Comparison of ENCODE assay signal across 8 mouse cellular contexts in the genomic region with DNA sequence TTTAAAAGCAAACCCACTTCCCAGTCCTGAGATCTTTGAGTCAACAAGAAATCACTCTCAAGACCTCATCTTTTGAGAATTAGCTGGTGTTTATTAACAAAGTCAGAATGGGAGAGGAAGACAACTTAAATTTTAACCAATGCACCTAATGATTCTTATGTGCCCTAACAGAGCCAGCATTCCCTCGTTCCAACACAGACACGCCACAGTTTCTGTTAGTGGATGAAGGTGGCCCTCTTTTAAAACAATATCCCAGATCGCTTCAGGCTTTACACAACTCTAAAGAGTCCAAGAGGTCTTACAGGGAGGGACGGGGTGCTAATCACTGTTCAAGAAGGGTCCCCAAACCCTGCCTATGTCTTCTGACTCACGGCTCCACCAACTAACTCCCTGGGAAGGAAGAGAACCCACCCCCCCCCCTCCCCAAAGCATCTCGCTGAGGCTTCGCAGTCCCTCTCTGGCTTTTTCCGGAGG. TPM values are rescaled to one million over a fixed set of nuclear protein-coding genes. Genes with fewer than 3 reads are reported as not detected.
A peak's percentile ranks its signal among the peaks of the same experiment; 100 is the strongest.
DNase-seq lines count a peak whose midpoint lies in the region; ATAC-seq and TF ChIP-seq lines count a peak whose summit lies in the region.

No protein-coding gene starts in this region.

- 0 out of 2 replicates have a peak, but pooled peaks cover 3% of the 10 kb centered on the region for H3K4me1 ChIP-seq in lung, postnatal 0 days (ENCODE audit: insufficient read depth, low read depth, low read length)
- no peaks in the 10 kb centered on the region for H3K4me1 ChIP-seq in forebrain, embryonic 14.5 days (ENCODE audit: control insufficient read depth, insufficient read depth, low read length)
- H3K4me1 ChIP-seq in neural tube, embryonic 15.5 days, result peaks cover 10% of the 10 kb centered on the region

- peak overlapping the region; percentile 64 for H3K4me2 ChIP-seq in lung, postnatal 0 days (replicated peaks; ENCODE audit: low read depth, low read length)
- H3K4me2 ChIP-seq in forebrain, embryonic 14.5 days (ENCODE audit: low read length), result peak overlapping the region; percentile 57
- peak overlapping the region; percentile 72 for H3K4me2 ChIP-seq in neural tube, embryonic 15.5 days

- H3K9me3 ChIP-seq in lung, postnatal 0 days (ENCODE audit: low read length), result no peaks in the 10 kb centered on the region
- no peaks in the 10 kb centered on the region for H3K9me3 ChIP-seq in forebrain, embryonic 14.5 days (replicated peaks; ENCODE audit: control insufficient read depth, low read length)
- no peaks in the 10 kb centered on the region for H3K9me3 ChIP-seq in neural tube, embryonic 15.5 days (replicated peaks)

- H3K36me3 ChIP-seq in lung, postnatal 0 days (ENCODE audit: insufficient read depth, low read length), result no peaks in the 10 kb centered on the region
- no peaks in the 10 kb centered on the region for H3K36me3 ChIP-seq in forebrain, embryonic 14.5 days (ENCODE audit: control insufficient read depth, insufficient read depth, low read length)
- H3K36me3 ChIP-seq in neural tube, embryonic 15.5 days, result no peaks in the 10 kb centered on the region

- ATAC-seq in lung, postnatal 0 days, result no peak
- ATAC-seq in forebrain, embryonic 14.5 days, result no peak
- ATAC-seq in neural tube, embryonic 15.5 days (ENCODE audit: low FRiP score), result no peak; the same call in 1 of the 2 replicates
- no peak for ATAC-seq in inflammation-experienced regulatory T-cells, adult 6 months

- no peak for TF ChIP-seq CTCF in lung, postnatal 0 days (IDR thresholded peaks at IDR 0.05)

- peak; percentile 26 for DNase-seq in lung, postnatal 0 days (ENCODE audit: low spot score)
- no peak for DNase-seq in lung, postnatal 25 days (ENCODE audit: low spot score)
- no peak for DNase-seq in forebrain, embryonic 14.5 days (ENCODE audit: low spot score)
- peak; percentile 41 for DNase-seq in kidney, postnatal 14 days
- DNase-seq in spleen, adult 12 weeks (ENCODE audit: low spot score), result no peak
- no peak for DNase-seq in frontal cortex, postnatal 36 days (ENCODE audit: low spot score in 2 of 2)

- no peaks in the 10 kb centered on the region for H3K27me3 ChIP-seq in lung, postnatal 0 days (replicated peaks; ENCODE audit: insufficient read depth, low read length)
- H3K27me3 ChIP-seq in forebrain, embryonic 14.5 days (replicated peaks; ENCODE audit: control insufficient read depth, insufficient read depth, low read length), result no peaks in the 10 kb centered on the region
- no peaks in the 10 kb centered on the region for H3K27me3 ChIP-seq in neural tube, embryonic 15.5 days (replicated peaks)

- peak overlapping the region; percentile 92 for H3K4me3 ChIP-seq in lung, postnatal 0 days (ENCODE audit: low read depth, low read length)
- H3K4me3 ChIP-seq in forebrain, embryonic 14.5 days (ENCODE audit: low read depth, low read length), result peak overlapping the region; percentile 70
- H3K4me3 ChIP-seq in neural tube, embryonic 15.5 days (replicated peaks), result peak overlapping the region; percentile 89

- peak overlapping the region; percentile 72 for H3K9ac ChIP-seq in lung, postnatal 0 days (replicated peaks; ENCODE audit: low read depth)
- H3K9ac ChIP-seq in forebrain, embryonic 14.5 days (ENCODE audit: low read length), result peak overlapping the region; percentile 92
- H3K9ac ChIP-seq in neural tube, embryonic 15.5 days (replicated peaks), result peak overlapping the region; percentile 91

- WGBS in lung, postnatal 0 days, result under 1% methylated on average over 7 of the region's 8 CpGs
- under 1% methylated on average over 6 of the region's 8 CpGs for WGBS in forebrain, embryonic 14.5 days
- WGBS in neural tube, embryonic 15.5 days, result 0% methylated on average over 8 of the region's 8 CpGs

- TF ChIP-seq EP300 in lung, postnatal 0 days (IDR thresholded peaks at IDR 0.05), result no peak

- peak overlapping the region; percentile 94 for H3K27ac ChIP-seq in lung, postnatal 0 days (ENCODE audit: low read length)
- H3K27ac ChIP-seq in forebrain, embryonic 14.5 days (ENCODE audit: low read depth, low read length), result peak overlapping the region; percentile 95
- peak overlapping the region; percentile 98 for H3K27ac ChIP-seq in neural tube, embryonic 15.5 days (replicated peaks)

RNA-seq across cellular contexts. Expression of a gene that starts 0.9 kb away (rescaled TPM):
- polyA plus RNA-seq in lung, postnatal 0 days (2015; fragmentation: Nextera tagmentation; extraction: Ambion mirVana), result 10.7 and 13.8 TPM in 2 replicates
- 9.7 and 10.8 TPM in 2 replicates for polyA plus RNA-seq in forebrain, embryonic 14.5 days (2014; fragmentation: Nextera tagmentation; extraction: Ambion mirVana)
- polyA plus RNA-seq in neural tube, embryonic 15.5 days (2015; fragmentation: Nextera tagmentation; extraction: Ambion mirVana), result 9.1 and 10.5 TPM in 2 replicates
- 1 to 10 TPM; 2.1 to 3.3 (median 2.5) TPM for polyA plus RNA-seq in inflammation-experienced regulatory T-cells, adult 6 months (2017; shearing (Covaris generic))

RNA-seq across cellular contexts. Expression of a gene that starts 10.0 kb away (rescaled TPM):
- polyA plus RNA-seq in lung, postnatal 0 days (2015; fragmentation: Nextera tagmentation; extraction: Ambion mirVana), result 1.1 and 2.3 TPM in 2 replicates
- polyA plus RNA-seq in forebrain, embryonic 14.5 days (2014; fragmentation: Nextera tagmentation; extraction: Ambion mirVana), result 0.10 and 0.27 TPM in 2 replicates
- 0.31 and 3.3 TPM in 2 replicates for polyA plus RNA-seq in neural tube, embryonic 15.5 days (2015; fragmentation: Nextera tagmentation; extraction: Ambion mirVana)
- polyA plus RNA-seq in inflammation-experienced regulatory T-cells, adult 6 months (2017; shearing (Covaris generic)), result 10 to 100 TPM; 54.3 to 60.4 (median 55.9) TPM

Comparison
In these comparisons a context has a peak if more than half of its experiments do, and no peak if none do; other contexts are left out.
1. DNase-seq: peak in lung, postnatal 0 days (single experiment) and kidney, postnatal 14 days (single experiment); none in lung, postnatal 25 days (single experiment), forebrain, embryonic 14.5 days (single experiment), spleen, adult 12 weeks (single experiment) and frontal cortex, postnatal 36 days (0 of 2).
2. RNA of a gene that starts 10.0 kb away (polyA plus RNA-seq): 54.3 to 60.4 TPM in inflammation-experienced regulatory T-cells, adult 6 months; 1.1 to 2.3 TPM in lung, postnatal 0 days, 0.31 to 3.3 TPM in neural tube, embryonic 15.5 days and 0.10 to 0.27 TPM in forebrain, embryonic 14.5 days; every median in the first group is over 10 times any median in the second.
3. Peak in every context shown above with its lines, with median percentiles within 50 percentile points of each other: H3K27ac ChIP-seq, H3K4me2 ChIP-seq, H3K4me3 ChIP-seq and H3K9ac ChIP-seq.